Mouse (Mus musculus) CH12.LX (cell line): ENCODE measurements at regions not wholly inside any gene's neighbourhood (a gene's known extent, or its start where the extent isn't known, plus 50 kb on each side); places are given as distances from the start of the nearest gene placed in this dataset.

Experiments
- DNase-seq: peaks from one replicate; pipeline ENCODE4 v3.0.0-alpha.2; 2013; ENCODE audit errors: extremely low read depth
- H3K27ac ChIP-seq: 2 replicates; pipeline ENCODE4 v1.5.1; 2012; ENCODE audit warnings: low read depth, mild to moderate bottlenecking, control low read depth, moderate library complexity; ENCODE audit not compliant: insufficient read depth
- H3K27me3 ChIP-seq: replicated peaks from 2 replicates; pipeline ENCODE3; 2012; ENCODE audit warnings: inconsistent platforms
- H3K36me3 ChIP-seq, 2 experiments: replicated peaks in 1 of 2; 2 replicates each; pipeline versions ENCODE3 to v1.6.1; 2012; ENCODE audit warnings: inconsistent platforms in 1 of 2, low read length in 1 of 2, mild to moderate bottlenecking in 1 of 2, mixed read lengths in 1 of 2, moderate library complexity in 1 of 2; ENCODE audit not compliant: control insufficient read depth in 1 of 2, insufficient read depth in 1 of 2
- H3K4me1 ChIP-seq, 2 experiments: 2 replicates each; pipeline ENCODE4 v1.6.1; 2012; ENCODE audit warnings: inconsistent platforms in 1 of 2, moderate library complexity in 1 of 2; ENCODE audit not compliant: insufficient read depth in 2 of 2, control insufficient read depth in 1 of 2
- H3K4me2 ChIP-seq: 2 replicates; pipeline ENCODE4 v1.6.1; 2012; ENCODE audit warnings: low read depth, mild to moderate bottlenecking, control low read depth; ENCODE audit not compliant: poor library complexity, insufficient read depth, severe bottlenecking
- H3K4me3 ChIP-seq, 3 experiments: fragments of 150-350 bp in 1 of 3; sonication (generic) in 1 of 3; replicated peaks in 1 of 3; 2 replicates each; pipeline versions ENCODE3 to v1.5.1; 2011 to 2012; ENCODE audit warnings: low read depth in 2 of 3, low read length in 2 of 3, mild to moderate bottlenecking in 2 of 3, moderate library complexity in 2 of 3, control low read depth in 1 of 3, improper control_type of control experiment in 1 of 3, inconsistent platforms in 1 of 3, mixed read lengths in 1 of 3; ENCODE audit not compliant: poor library complexity in 1 of 3
- H3K79me2 ChIP-seq: replicated peaks from 2 replicates; pipeline ENCODE4 v1.6.1; 2012; ENCODE audit warnings: mild to moderate bottlenecking, moderate library complexity; ENCODE audit not compliant: control insufficient read depth, poor library complexity, insufficient read depth, severe bottlenecking; ENCODE audit errors: extremely low read depth
- H3K9ac ChIP-seq: 2 replicates; pipeline ENCODE4 v1.6.1; 2012; ENCODE audit warnings: low read depth, mild to moderate bottlenecking, control low read depth, moderate library complexity; ENCODE audit not compliant: insufficient read depth
- H3K9me3 ChIP-seq: replicated peaks from 2 replicates; pipeline ENCODE3; 2012; ENCODE audit warnings: low read length, inconsistent platforms, mixed read lengths
- CHD1 ChIP-seq: IDR thresholded peaks from 2 replicates; pipeline ENCODE4 v1.6.1; 2012; ENCODE audit warnings: low read depth, low read length, improper control_type of control experiment, inconsistent platforms
- CHD2 ChIP-seq: IDR thresholded peaks from 2 replicates; pipeline ENCODE4 v1.6.1; 2011; ENCODE audit warnings: low read length, improper control_type of control experiment
- CTCF ChIP-seq, 2 experiments: IDR thresholded peaks in 1 of 2; conservative IDR thresholded peaks in 1 of 2; 2 replicates each; pipeline ENCODE4 v1.5.1; 2011 to 2012; ENCODE audit warnings: low read depth in 2 of 2, low read length in 2 of 2, improper control_type of control experiment in 1 of 2, inconsistent platforms in 1 of 2, mild to moderate bottlenecking in 1 of 2, moderate library complexity in 1 of 2
- E2F4 ChIP-seq: IDR thresholded peaks from 2 replicates; pipeline ENCODE4 v1.6.1; 2011; ENCODE audit warnings: low read depth, low read length, improper control_type of control experiment; ENCODE audit not compliant: insufficient replicate concordance
- ELF1 ChIP-seq: IDR thresholded peaks from 2 replicates; pipeline ENCODE4 v1.6.1; 2014; ENCODE audit warnings: low read depth, mild to moderate bottlenecking, inconsistent platforms, low read length, improper control_type of control experiment
- ETS1 ChIP-seq: conservative IDR thresholded peaks from 2 replicates; pipeline ENCODE4 v1.6.1; 2012; ENCODE audit warnings: low read depth, mild to moderate bottlenecking, inconsistent platforms, low read length, improper control_type of control experiment, moderate library complexity
- GABPA ChIP-seq: IDR thresholded peaks from 2 replicates; pipeline ENCODE4 v1.6.1; 2012; ENCODE audit warnings: low read depth, low read length, improper control_type of control experiment, inconsistent platforms; ENCODE audit not compliant: insufficient replicate concordance
- JUN ChIP-seq: IDR thresholded peaks from 2 replicates; pipeline ENCODE4 v1.6.1; 2011; ENCODE audit warnings: low read depth, mild to moderate bottlenecking, low read length, improper control_type of control experiment, moderate library complexity; ENCODE audit not compliant: insufficient read depth
- MAZ ChIP-seq: IDR thresholded peaks from 2 replicates; pipeline ENCODE4 v1.6.1; 2012; ENCODE audit warnings: low read depth, mild to moderate bottlenecking, inconsistent platforms, low read length, improper control_type of control experiment, moderate library complexity
- MEF2A ChIP-seq: IDR thresholded peaks from 2 replicates; pipeline ENCODE4 v1.6.1; 2014; ENCODE audit warnings: low read depth, mild to moderate bottlenecking, inconsistent platforms, low read length, improper control_type of control experiment, borderline replicate concordance
- MXI1 ChIP-seq: IDR thresholded peaks from 2 replicates; pipeline ENCODE4 v1.6.1; 2011; ENCODE audit warnings: mild to moderate bottlenecking, low read depth, low read length, improper control_type of control experiment
- MYC ChIP-seq: IDR thresholded peaks from 2 replicates; pipeline ENCODE4 v1.6.1; 2011; ENCODE audit warnings: low read depth, mild to moderate bottlenecking, improper control_type of control experiment, low read length
- NELFE ChIP-seq: IDR thresholded peaks from 2 replicates; pipeline ENCODE4 v1.6.1; 2011; ENCODE audit warnings: low read depth, low read length, improper control_type of control experiment
- PAX5 ChIP-seq: IDR thresholded peaks from 2 replicates; pipeline ENCODE4 v1.6.1; 2012; ENCODE audit warnings: low read length, inconsistent platforms, mixed read lengths
- POLR2AphosphoS2 ChIP-seq: IDR thresholded peaks from 2 replicates; pipeline ENCODE4 v1.6.1; 2011; ENCODE audit warnings: low read depth, low read length, improper control_type of control experiment
- RAD21 ChIP-seq: IDR thresholded peaks from 2 replicates; pipeline ENCODE4 v1.6.1; 2011; ENCODE audit warnings: low read depth, mild to moderate bottlenecking, low read length, improper control_type of control experiment, moderate library complexity
- RCOR1 ChIP-seq: conservative IDR thresholded peaks from 2 replicates; pipeline ENCODE4 v1.6.1; 2012; ENCODE audit warnings: low read depth, mild to moderate bottlenecking, inconsistent platforms, low read length, improper control_type of control experiment
- SIN3A ChIP-seq: IDR thresholded peaks from 2 replicates; pipeline ENCODE4 v1.6.1; 2012; ENCODE audit warnings: low read length, improper control_type of control experiment, inconsistent platforms
- SMC3 ChIP-seq: IDR thresholded peaks from 2 replicates; pipeline ENCODE4 v1.6.1; 2011; ENCODE audit warnings: low read depth, low read length, improper control_type of control experiment
- TBP ChIP-seq: conservative IDR thresholded peaks from 2 replicates; pipeline ENCODE4 v1.6.1; 2011; ENCODE audit warnings: low read depth, low read length, improper control_type of control experiment
- TCF12 ChIP-seq: IDR thresholded peaks from 2 replicates; pipeline ENCODE4 v1.6.1; 2014; ENCODE audit warnings: low read depth, mild to moderate bottlenecking, inconsistent platforms, low read length, improper control_type of control experiment
- USF1 ChIP-seq: IDR thresholded peaks from 2 replicates; pipeline ENCODE4 v1.6.1; 2014; ENCODE audit warnings: low read depth, mild to moderate bottlenecking, inconsistent platforms, low read length, improper control_type of control experiment
- USF2 ChIP-seq: conservative IDR thresholded peaks from 2 replicates; pipeline ENCODE4 v1.6.1; 2011; ENCODE audit warnings: low read depth, low read length, improper control_type of control experiment
- ZC3H11A ChIP-seq: IDR thresholded peaks from 2 replicates; pipeline ENCODE4 v1.6.1; 2012; ENCODE audit warnings: low read depth, mild to moderate bottlenecking, inconsistent platforms, low read length, improper control_type of control experiment
- ZKSCAN1 ChIP-seq: IDR thresholded peaks from 2 replicates; pipeline ENCODE4 v1.6.1; 2012; ENCODE audit warnings: low read depth, inconsistent platforms, low read length, improper control_type of control experiment, borderline replicate concordance
- ZMIZ1 ChIP-seq: IDR thresholded peaks from 2 replicates; pipeline ENCODE4 v1.6.1; 2012; ENCODE audit warnings: low read depth, mild to moderate bottlenecking, inconsistent platforms, low read length, improper control_type of control experiment
- ZNF384 ChIP-seq: IDR thresholded peaks from 2 replicates; pipeline ENCODE4 v1.6.1; 2012; ENCODE audit warnings: low read depth, low read length, improper control_type of control experiment, inconsistent platforms
- dilution Hi-C: fragments of 300-500 bp; cut with MboI; formaldehyde crosslinking; loops from 2 replicates; pipeline ENCODE4 v1.14.3; 2020; ENCODE audit warnings: low sequenced_read_pairs; ENCODE audit not compliant: extremely low pct_unique_long_range_greater_than_20kb, extremely low pct_ligation_motif_present
- in situ Hi-C: fragments of 300-500 bp; cut with MboI; formaldehyde crosslinking; loops from 3 replicates; pipeline ENCODE4 v1.14.3; 2019; ENCODE audit warnings: low sequenced_read_pairs, low pct_ligation_motif_present, low pct_unique_long_range_greater_than_20kb, mixed read lengths

- Histone ChIP-seq H3K79me2 (no peaks in the 10 kb centered on the region), H3K9me3 (peaks cover 3% of the 10 kb centered on the region), H3K4me3 (no peak overlapping the region), H3K27me3 (no peaks in the 10 kb centered on the region), H3K9ac (no peak overlapping the region), H3K4me2 (no peak overlapping the region), H3K36me3 (no peaks in the 10 kb centered on the region), H3K4me1 (no peaks in the 10 kb centered on the region), H3K27ac (no peak overlapping the region)
- dilution Hi-C loops (no loop called here), in situ Hi-C loops (no loop called here)
- DNase-seq = no peak
- no peak for TF ChIP-seq ZC3H11A
- TF ChIP-seq TBP = no peak
- TF ChIP-seq TCF12 = no peak
- no peak for TF ChIP-seq CHD1
- no peak for TF ChIP-seq ELF1
- no peak for TF ChIP-seq ZKSCAN1
- no peak for TF ChIP-seq PAX5
These were observed 87.7 kb upstream of the Cacna2d1 start for GRCm38 (mm10) chr5:15846790-15847189.

GRCm38 (mm10) chr5:15849520-15849919 lies 85.0 kb upstream of the Cacna2d1 start:
- no peak for TF ChIP-seq USF1
- no peak for TF ChIP-seq CTCF (conservative IDR thresholded peaks at IDR 0.05 in 1 of 2, IDR thresholded peaks at IDR 0.05 in 1 of 2; ENCODE audit: low read depth in 2 of 2, low read length in 2 of 2)
- no peak for TF ChIP-seq GABPA
- no peak for TF ChIP-seq MYC
- no peak for TF ChIP-seq TBP
- TF ChIP-seq RCOR1 = no peak
- no peak for TF ChIP-seq MXI1
- TF ChIP-seq SMC3 = no peak
- TF ChIP-seq NELFE = no peak

GRCm38 (mm10) chr5:15850126-15850801 lies 84.2 kb upstream of the Cacna2d1 start:
- no peak overlapping the region for H3K4me3 ChIP-seq
- no peaks in the 10 kb centered on the region for H3K27me3 ChIP-seq
- dilution Hi-C loops (no loop called here), in situ Hi-C loops (no loop called here)
- H3K36me3 ChIP-seq = no peaks in the 10 kb centered on the region
- no peak for DNase-seq
- no peak overlapping the region for H3K27ac ChIP-seq
- H3K4me1 ChIP-seq = no peaks in the 10 kb centered on the region
- peaks cover 3% of the 10 kb centered on the region for H3K9me3 ChIP-seq
- no peaks in the 10 kb centered on the region for H3K79me2 ChIP-seq
- H3K4me2 ChIP-seq = no peak overlapping the region
- H3K9ac ChIP-seq = no peak overlapping the region
- TF ChIP-seq SIN3A = no peak
- TF ChIP-seq ZMIZ1 = no peak
- TF ChIP-seq USF2 = no peak
- no peak for TF ChIP-seq GABPA
- no peak for TF ChIP-seq JUN
- TF ChIP-seq PAX5 = no peak
- TF ChIP-seq CHD2 = no peak
- TF ChIP-seq POLR2AphosphoS2 = no peak
- no peak for TF ChIP-seq CTCF (conservative IDR thresholded peaks at IDR 0.05 in 1 of 2, IDR thresholded peaks at IDR 0.05 in 1 of 2; ENCODE audit: low read depth in 2 of 2, low read length in 2 of 2)
- no peak for TF ChIP-seq MAZ
- TF ChIP-seq RAD21 = no peak
- no peak for TF ChIP-seq MEF2A
- TF ChIP-seq E2F4 = no peak
- TF ChIP-seq ZNF384 = no peak
- TF ChIP-seq ETS1 = no peak
- no peak for TF ChIP-seq MYC

More at GRCm38 (mm10) chr5:15849520-15849919, 85.0 kb upstream of the Cacna2d1 start:
- H3K4me2 ChIP-seq = no peak overlapping the region
- in situ Hi-C loops = no loop called here
- no peak overlapping the region for H3K9ac ChIP-seq
- no peak overlapping the region for H3K4me3 ChIP-seq
- no peaks in the 10 kb centered on the region for H3K4me1 ChIP-seq
- no peak overlapping the region for H3K27ac ChIP-seq
- H3K79me2 ChIP-seq = no peaks in the 10 kb centered on the region
- H3K27me3 ChIP-seq = no peaks in the 10 kb centered on the region
- no peaks in the 10 kb centered on the region for H3K36me3 ChIP-seq
- no peak for DNase-seq
- H3K9me3 ChIP-seq = peaks cover 3% of the 10 kb centered on the region
- dilution Hi-C loops = no loop called here
